Mouse (Mus musculus): ENCODE data around the gene H2-Ke6. TPM values are rescaled to one million over a fixed set of nuclear protein-coding genes. Genes with fewer than 3 reads are reported as not detected.

Gene H2-Ke6
- polyA plus RNA-seq (2015; fragmentation: Nextera tagmentation; extraction: Ambion mirVana), result 57.9 and 59.8 TPM in 2 replicates

GRCm38 (mm10) chr17:34027656-34028223 lies at the start of gene H2-Ke6:
Gene H2-Ke6, minus strand, starts transcription at chr17:34028060.
- H3K4me1 ChIP-seq (ENCODE audit: insufficient read depth, low read depth, low read length), result peaks cover 32% of the 10 kb centered on the region
- under 1% methylated on average over 44 of the region's 49 CpGs for WGBS

GRCm38 (mm10) chr17:34077549-34077948 lies 49.7 kb upstream of the H2-Ke6 start:
- Histone ChIP-seq H3K4me3 (ENCODE audit: low read depth, low read length) (no peak overlapping the region), H3K4me1 (ENCODE audit: insufficient read depth, low read depth, low read length) (no peaks in the 10 kb centered on the region), H3K4me2 (replicated peaks; ENCODE audit: low read depth, low read length) (no peak overlapping the region), H3K36me3 (ENCODE audit: insufficient read depth, low read length) (no peaks in the 10 kb centered on the region), H3K27ac (ENCODE audit: low read length) (no peak overlapping the region), H3K27me3 (replicated peaks; ENCODE audit: insufficient read depth, low read length) (peaks cover 14% of the 10 kb centered on the region; the same call in 1 of the 2 replicates), H3K9me3 (ENCODE audit: low read length) (no peaks in the 10 kb centered on the region), H3K9ac (replicated peaks; ENCODE audit: low read depth) (no peak overlapping the region)
- under 1% methylated on average over 9 of the region's 9 CpGs for WGBS
- TF ChIP-seq EP300 (IDR thresholded peaks at IDR 0.05) (no peak), CTCF (IDR thresholded peaks at IDR 0.05) (peak; percentile 80)
- peak; percentile 89 for DNase-seq (ENCODE audit: low spot score)
- peak; percentile 54; the same call in 1 of the 2 replicates for ATAC-seq

More at GRCm38 (mm10) chr17:34027656-34028223, at the start of gene H2-Ke6:
- DNase-seq (ENCODE audit: low spot score) (peak; percentile 95), ATAC-seq (peak; percentile 67)
- TF ChIP-seq CTCF (IDR thresholded peaks at IDR 0.05) (peak; percentile 51), EP300 (IDR thresholded peaks at IDR 0.05) (no peak)
- peak within 1 kb of the TSS; percentile 98 for H3K4me2 ChIP-seq (replicated peaks; ENCODE audit: low read depth, low read length)
- no peaks in the 10 kb centered on the region for H3K9me3 ChIP-seq (ENCODE audit: low read length)
- H3K4me3 ChIP-seq (ENCODE audit: low read depth, low read length), result peak within 1 kb of the TSS; percentile 67
- peak within 1 kb of the TSS; percentile 71 for H3K27ac ChIP-seq (ENCODE audit: low read length)
- peaks cover 13% of the 10 kb centered on the region for H3K36me3 ChIP-seq (ENCODE audit: insufficient read depth, low read length)
- H3K9ac ChIP-seq (replicated peaks; ENCODE audit: low read depth), result peak within 1 kb of the TSS; percentile 29; the same call in 1 of the 2 replicates
- H3K27me3 ChIP-seq (replicated peaks; ENCODE audit: insufficient read depth, low read length), result no peaks in the 10 kb centered on the region

GRCm38 (mm10) chr17:34075271-34075670 lies 47.4 kb upstream of the H2-Ke6 start:
- Histone ChIP-seq H3K4me2 (replicated peaks; ENCODE audit: low read depth, low read length) (no peak overlapping the region), H3K4me1 (ENCODE audit: insufficient read depth, low read depth, low read length) (no peaks in the 10 kb centered on the region), H3K36me3 (ENCODE audit: insufficient read depth, low read length) (no peaks in the 10 kb centered on the region), H3K27ac (ENCODE audit: low read length) (no peak overlapping the region), H3K4me3 (ENCODE audit: low read depth, low read length) (no peak overlapping the region), H3K27me3 (replicated peaks; ENCODE audit: insufficient read depth, low read length) (peaks cover 14% of the 10 kb centered on the region; the same call in 1 of the 2 replicates), H3K9me3 (ENCODE audit: low read length) (no peaks in the 10 kb centered on the region), H3K9ac (replicated peaks; ENCODE audit: low read depth) (no peak overlapping the region)
- DNase-seq (ENCODE audit: low spot score), result peak; percentile 50
- TF ChIP-seq EP300 (IDR thresholded peaks at IDR 0.05) (no peak), CTCF (IDR thresholded peaks at IDR 0.05) (peak; percentile 72)
- whole genome bisulfite sequencing, result 38% methylated on average over 7 of the region's 7 CpGs
- no peak for ATAC-seq

- ATAC-seq, result no peak
- DNase-seq (ENCODE audit: low spot score), result peak; percentile 33
- Histone ChIP-seq H3K27ac (ENCODE audit: low read length) (no peak overlapping the region), H3K9ac (replicated peaks; ENCODE audit: low read depth) (no peak overlapping the region), H3K36me3 (ENCODE audit: insufficient read depth, low read length) (no peaks in the 10 kb centered on the region), H3K4me1 (ENCODE audit: insufficient read depth, low read depth, low read length) (no peaks in the 10 kb centered on the region), H3K4me2 (replicated peaks; ENCODE audit: low read depth, low read length) (no peak overlapping the region), H3K9me3 (ENCODE audit: low read length) (no peaks in the 10 kb centered on the region), H3K4me3 (ENCODE audit: low read depth, low read length) (no peak overlapping the region), H3K27me3 (replicated peaks; ENCODE audit: insufficient read depth, low read length) (peaks cover 9% of the 10 kb centered on the region; the same call in 1 of the 2 replicates)
- TF ChIP-seq CTCF (IDR thresholded peaks at IDR 0.05) (no peak), EP300 (IDR thresholded peaks at IDR 0.05) (no peak)
- 64% methylated on average over 5 of the region's 5 CpGs for WGBS
Measured at GRCm38 (mm10) chr17:34072091-34072490, 44.2 kb upstream of the H2-Ke6 start.

GRCm38 (mm10) chr17:34068864-34069263 lies 41.0 kb upstream of the H2-Ke6 start:
- Histone ChIP-seq H3K27me3 (replicated peaks; ENCODE audit: insufficient read depth, low read length) (no peaks in the 10 kb centered on the region), H3K27ac (ENCODE audit: low read length) (no peak overlapping the region), H3K9me3 (ENCODE audit: low read length) (no peaks in the 10 kb centered on the region), H3K9ac (replicated peaks; ENCODE audit: low read depth) (no peak overlapping the region), H3K4me2 (replicated peaks; ENCODE audit: low read depth, low read length) (no peak overlapping the region), H3K4me3 (ENCODE audit: low read depth, low read length) (no peak overlapping the region), H3K36me3 (ENCODE audit: insufficient read depth, low read length) (no peaks in the 10 kb centered on the region), H3K4me1 (ENCODE audit: insufficient read depth, low read depth, low read length) (no peaks in the 10 kb centered on the region)
- WGBS, result 43% methylated on average over 3 of the region's 3 CpGs
- ATAC-seq (no peak), DNase-seq (ENCODE audit: low spot score) (no peak)
- TF ChIP-seq EP300 (IDR thresholded peaks at IDR 0.05) (no peak), CTCF (IDR thresholded peaks at IDR 0.05) (no peak)

- Histone ChIP-seq H3K27ac (ENCODE audit: low read length) (no peak overlapping the region), H3K4me1 (ENCODE audit: insufficient read depth, low read depth, low read length) (no peaks in the 10 kb centered on the region), H3K9ac (replicated peaks; ENCODE audit: low read depth) (no peak overlapping the region), H3K27me3 (replicated peaks; ENCODE audit: insufficient read depth, low read length) (no peaks in the 10 kb centered on the region), H3K36me3 (ENCODE audit: insufficient read depth, low read length) (no peaks in the 10 kb centered on the region), H3K4me2 (replicated peaks; ENCODE audit: low read depth, low read length) (no peak overlapping the region), H3K9me3 (ENCODE audit: low read length) (no peaks in the 10 kb centered on the region), H3K4me3 (ENCODE audit: low read depth, low read length) (no peak overlapping the region)
- WGBS, result 34% methylated on average over 7 of the region's 7 CpGs
- DNase-seq (ENCODE audit: low spot score), result no peak
- TF ChIP-seq EP300 (IDR thresholded peaks at IDR 0.05) (no peak), CTCF (IDR thresholded peaks at IDR 0.05) (no peak)
- ATAC-seq, result peak; percentile 44
Measured at GRCm38 (mm10) chr17:34057224-34057623, 29.4 kb upstream of the H2-Ke6 start.

Data from lung, postnatal 0 days (tissue).